Mouse (Mus musculus): ENCODE results near the gene Mybl2. TPM values are rescaled to one million over a fixed set of nuclear protein-coding genes. Genes with fewer than 3 reads are reported as not detected.
"Not testable (repeated sequence)": the region's sequence is repeated elsewhere in the genome, so short reads cannot be mapped to it uniquely, and the experiment has no call there.

Mybl2 gene
- polyA plus RNA-seq, 1 experiment from 2014 or later: 32.7 TPM

- H3K27ac ChIP-seq (replicated peaks; ENCODE audit: low read depth, low read length): no peak overlapping the region
- H3K4me3 ChIP-seq (ENCODE audit: low read depth, low read length): no peak overlapping the region
- H3K4me1 ChIP-seq (ENCODE audit: control insufficient read depth, insufficient read depth, low read length): no peaks in the 10 kb centered on the region
- ATAC-seq (ENCODE audit: insufficient number of reproducible peaks, low FRiP score, low TSS enrichment, low read depth) (no peak), DNase-seq (ENCODE audit: low spot score) (no peak)
- H3K9ac ChIP-seq (ENCODE audit: low read length): no peak overlapping the region
- H3K36me3 ChIP-seq (ENCODE audit: control insufficient read depth, insufficient read depth, low read length): peaks cover 5% of the 10 kb centered on the region
- no peaks in the 10 kb centered on the region for H3K9me3 ChIP-seq (ENCODE audit: control insufficient read depth, low read length)
- H3K4me2 ChIP-seq (ENCODE audit: low read depth, severe bottlenecking): no peak overlapping the region
- 90% methylated on average over 2 of the region's 2 CpGs for whole genome bisulfite sequencing
- H3K27me3 ChIP-seq (ENCODE audit: control insufficient read depth, insufficient read depth, low read length): no peaks in the 10 kb centered on the region
These were observed 5.4 kb upstream of the Mybl2 start for GRCm38 (mm10) chr2:163049116-163049515.

GRCm38 (mm10) chr2:163051691-163052090 is 2.8 kb upstream of the Mybl2 start:
- H3K27me3 ChIP-seq (ENCODE audit: control insufficient read depth, insufficient read depth, low read length): no peaks in the 10 kb centered on the region
- H3K36me3 ChIP-seq (ENCODE audit: control insufficient read depth, insufficient read depth, low read length): peaks cover 4% of the 10 kb centered on the region
- H3K4me1 ChIP-seq (ENCODE audit: control insufficient read depth, insufficient read depth, low read length): peaks cover 8% of the 10 kb centered on the region
- no peak overlapping the region for H3K4me3 ChIP-seq (ENCODE audit: low read depth, low read length)
- DNase-seq (ENCODE audit: low spot score): no peak
- no peak overlapping the region for H3K4me2 ChIP-seq (ENCODE audit: low read depth, severe bottlenecking)
- WGBS: 78% methylated on average over 1 of the region's 1 CpGs
- H3K9me3 ChIP-seq (ENCODE audit: control insufficient read depth, low read length): no peaks in the 10 kb centered on the region
- no peak for ATAC-seq (ENCODE audit: insufficient number of reproducible peaks, low FRiP score, low TSS enrichment, low read depth)
- H3K27ac ChIP-seq (replicated peaks; ENCODE audit: low read depth, low read length): no peak overlapping the region
- no peak overlapping the region for H3K9ac ChIP-seq (ENCODE audit: low read length)

DNA sequence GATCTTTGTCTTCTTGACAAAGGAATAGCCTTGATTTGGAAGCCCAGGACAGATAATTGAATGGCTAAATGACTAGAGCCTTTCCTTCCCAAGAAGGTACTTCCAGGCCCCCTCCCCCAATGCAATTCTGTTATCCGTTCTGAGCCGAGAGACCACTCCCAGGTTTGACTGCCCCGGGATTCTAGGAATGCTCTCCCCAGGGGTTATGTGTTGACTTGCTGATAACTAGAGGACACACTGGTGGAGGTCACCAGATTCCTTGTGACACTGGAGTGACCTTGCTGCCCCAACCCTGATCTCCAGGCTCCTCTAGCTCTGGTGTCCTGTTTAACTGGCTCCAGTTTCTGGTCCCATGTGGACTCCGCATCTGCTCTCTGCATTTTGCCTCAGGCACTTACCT is 2.4 kb upstream of the Mybl2 start:
- Histone ChIP-seq H3K4me1 (ENCODE audit: control insufficient read depth, insufficient read depth, low read length) (peaks cover 8% of the 10 kb centered on the region), H3K27me3 (ENCODE audit: control insufficient read depth, insufficient read depth, low read length) (no peaks in the 10 kb centered on the region), H3K4me2 (ENCODE audit: low read depth, severe bottlenecking) (no peak overlapping the region), H3K4me3 (ENCODE audit: low read depth, low read length) (no peak overlapping the region), H3K27ac (replicated peaks; ENCODE audit: low read depth, low read length) (no peak overlapping the region), H3K36me3 (ENCODE audit: control insufficient read depth, insufficient read depth, low read length) (peaks cover 2% of the 10 kb centered on the region), H3K9ac (ENCODE audit: low read length) (no peak overlapping the region), H3K9me3 (ENCODE audit: control insufficient read depth, low read length) (no peaks in the 10 kb centered on the region)
- ATAC-seq (ENCODE audit: insufficient number of reproducible peaks, low FRiP score, low TSS enrichment, low read depth): no peak
- WGBS: 47% methylated on average over 4 of the region's 4 CpGs
- DNase-seq (ENCODE audit: low spot score): no peak

GRCm38 (mm10) chr2:163052826-163053225 is 1.7 kb upstream of the Mybl2 start:
- 76% methylated on average over 4 of the region's 4 CpGs for WGBS
- DNase-seq (ENCODE audit: low spot score): no peak
- Histone ChIP-seq H3K36me3 (ENCODE audit: control insufficient read depth, insufficient read depth, low read length) (no peaks in the 10 kb centered on the region), H3K4me2 (ENCODE audit: low read depth, severe bottlenecking) (no peak overlapping the region), H3K4me1 (ENCODE audit: control insufficient read depth, insufficient read depth, low read length) (peaks cover 8% of the 10 kb centered on the region), H3K27ac (replicated peaks; ENCODE audit: low read depth, low read length) (no peak overlapping the region), H3K9ac (ENCODE audit: low read length) (no peak overlapping the region), H3K4me3 (ENCODE audit: low read depth, low read length) (no peak overlapping the region), H3K27me3 (ENCODE audit: control insufficient read depth, insufficient read depth, low read length) (no peaks in the 10 kb centered on the region), H3K9me3 (ENCODE audit: control insufficient read depth, low read length) (no peaks in the 10 kb centered on the region)
- ATAC-seq (ENCODE audit: insufficient number of reproducible peaks, low FRiP score, low TSS enrichment, low read depth): no peak

- peaks cover 8% of the 10 kb centered on the region for H3K4me1 ChIP-seq (ENCODE audit: control insufficient read depth, insufficient read depth, low read length)
- no peaks in the 10 kb centered on the region for H3K27me3 ChIP-seq (ENCODE audit: control insufficient read depth, insufficient read depth, low read length)
- H3K9me3 ChIP-seq (ENCODE audit: control insufficient read depth, low read length): no peaks in the 10 kb centered on the region
- H3K27ac ChIP-seq (replicated peaks; ENCODE audit: low read depth, low read length): peak overlapping the region; percentile 61; the same call in 1 of the 2 replicates
- WGBS: 0% methylated on average over 35 of the region's 38 CpGs
- H3K4me3 ChIP-seq (ENCODE audit: low read depth, low read length): peak overlapping the region; percentile 79
- peak overlapping the region; percentile 91 for H3K4me2 ChIP-seq (ENCODE audit: low read depth, severe bottlenecking)
- peak overlapping the region; percentile 72 for H3K9ac ChIP-seq (ENCODE audit: low read length)
- H3K36me3 ChIP-seq (ENCODE audit: control insufficient read depth, insufficient read depth, low read length): no peaks in the 10 kb centered on the region
- ATAC-seq (ENCODE audit: insufficient number of reproducible peaks, low FRiP score, low TSS enrichment, low read depth) (peak; percentile 46; the same call in 1 of the 2 replicates), DNase-seq (ENCODE audit: low spot score) (peak; percentile 63)
These were observed 506 bp downstream of the Mybl2 start for GRCm38 (mm10) chr2:163054891-163055494.

GRCm38 (mm10) chr2:163055715-163056114 is 1.2 kb downstream of the Mybl2 start:
- peaks cover 8% of the 10 kb centered on the region for H3K4me1 ChIP-seq (ENCODE audit: control insufficient read depth, insufficient read depth, low read length)
- peak overlapping the region; percentile 72 for H3K9ac ChIP-seq (ENCODE audit: low read length)
- no peaks in the 10 kb centered on the region for H3K9me3 ChIP-seq (ENCODE audit: control insufficient read depth, low read length)
- H3K27me3 ChIP-seq (ENCODE audit: control insufficient read depth, insufficient read depth, low read length): no peaks in the 10 kb centered on the region
- H3K4me3 ChIP-seq (ENCODE audit: low read depth, low read length): peak overlapping the region; percentile 79
- 39% methylated on average over 5 of the region's 5 CpGs for WGBS
- ATAC-seq (ENCODE audit: insufficient number of reproducible peaks, low FRiP score, low TSS enrichment, low read depth) (no peak), DNase-seq (ENCODE audit: low spot score) (peak; percentile 28)
- H3K36me3 ChIP-seq (ENCODE audit: control insufficient read depth, insufficient read depth, low read length): no peaks in the 10 kb centered on the region
- peak overlapping the region; percentile 91 for H3K4me2 ChIP-seq (ENCODE audit: low read depth, severe bottlenecking)
- no peak overlapping the region for H3K27ac ChIP-seq (replicated peaks; ENCODE audit: low read depth, low read length)

DNA sequence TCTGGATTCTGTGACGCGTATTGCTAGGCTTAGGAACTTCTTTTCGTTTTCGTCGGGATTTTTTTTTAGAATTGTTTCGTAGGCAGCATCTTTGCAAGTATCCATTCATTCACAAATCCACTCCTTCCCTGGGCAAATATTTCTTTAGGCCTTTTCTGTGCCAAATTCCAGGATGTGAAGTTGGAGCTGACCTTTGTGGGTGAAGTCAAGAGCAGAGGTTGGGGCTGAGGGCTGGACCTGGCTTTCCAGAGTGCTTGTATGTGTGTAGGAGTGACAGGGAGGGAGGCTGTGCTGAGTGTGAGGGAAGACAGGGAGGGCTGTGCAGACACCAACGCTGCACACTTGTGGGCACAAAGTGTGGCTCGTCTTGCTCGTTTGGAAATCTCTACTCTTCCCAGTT is 2.1 kb downstream of the Mybl2 start:
- H3K27me3 ChIP-seq (ENCODE audit: control insufficient read depth, insufficient read depth, low read length): no peaks in the 10 kb centered on the region
- DNase-seq (ENCODE audit: low spot score) (no peak), ATAC-seq (ENCODE audit: insufficient number of reproducible peaks, low FRiP score, low TSS enrichment, low read depth) (no peak)
- peaks cover 8% of the 10 kb centered on the region for H3K4me1 ChIP-seq (ENCODE audit: control insufficient read depth, insufficient read depth, low read length)
- no peak overlapping the region for H3K4me3 ChIP-seq (ENCODE audit: low read depth, low read length)
- no peak overlapping the region for H3K9ac ChIP-seq (ENCODE audit: low read length)
- H3K27ac ChIP-seq (replicated peaks; ENCODE audit: low read depth, low read length): no peak overlapping the region
- no peaks in the 10 kb centered on the region for H3K36me3 ChIP-seq (ENCODE audit: control insufficient read depth, insufficient read depth, low read length)
- H3K9me3 ChIP-seq (ENCODE audit: control insufficient read depth, low read length): no peaks in the 10 kb centered on the region
- WGBS: 95% methylated on average over 9 of the region's 9 CpGs
- no peak overlapping the region for H3K4me2 ChIP-seq (ENCODE audit: low read depth, severe bottlenecking)

- 89% methylated on average over 6 of the region's 7 CpGs for WGBS
- ATAC-seq (ENCODE audit: insufficient number of reproducible peaks, low FRiP score, low TSS enrichment, low read depth); H3K36me3 ChIP-seq (ENCODE audit: control insufficient read depth, insufficient read depth, low read length); H3K4me1 ChIP-seq (ENCODE audit: control insufficient read depth, insufficient read depth, low read length); H3K4me3 ChIP-seq (ENCODE audit: low read depth, low read length); H3K27me3 ChIP-seq (ENCODE audit: control insufficient read depth, insufficient read depth, low read length); H3K9ac ChIP-seq (ENCODE audit: low read length); H3K4me2 ChIP-seq (ENCODE audit: low read depth, severe bottlenecking); DNase-seq (ENCODE audit: low spot score); H3K9me3 ChIP-seq (ENCODE audit: control insufficient read depth, low read length); H3K27ac ChIP-seq (replicated peaks; ENCODE audit: low read depth, low read length): not testable (repeated sequence)
These were observed 4.5 kb downstream of the Mybl2 start for GRCm38 (mm10) chr2:163058981-163059380.

DNA sequence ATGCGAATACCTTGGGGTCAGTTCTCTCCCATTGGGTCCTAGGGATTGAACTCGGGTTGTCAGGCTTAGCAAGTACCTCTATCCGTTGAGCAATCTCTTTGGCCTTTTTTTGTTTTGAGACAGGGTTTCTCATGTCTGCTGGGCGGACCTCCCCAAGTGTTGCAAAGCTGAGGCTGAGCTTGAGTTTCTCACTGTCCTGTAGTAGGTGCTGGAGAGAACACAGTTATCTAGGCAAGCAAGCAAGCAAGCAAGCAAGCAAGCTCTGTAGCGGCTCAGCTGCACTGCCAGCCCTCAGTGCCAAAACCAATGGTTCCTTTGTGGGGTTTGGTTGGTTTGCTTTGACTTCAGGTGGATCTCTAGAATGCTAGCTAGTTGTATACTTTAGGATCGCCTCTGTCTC is 6.1 kb downstream of the Mybl2 start:
- no peak for DNase-seq (ENCODE audit: low spot score)
- H3K9me3 ChIP-seq (ENCODE audit: control insufficient read depth, low read length): no peaks in the 10 kb centered on the region
- no peak overlapping the region for H3K27ac ChIP-seq (replicated peaks; ENCODE audit: low read depth, low read length)
- no peak overlapping the region for H3K4me3 ChIP-seq (ENCODE audit: low read depth, low read length)
- no peak for ATAC-seq (ENCODE audit: insufficient number of reproducible peaks, low FRiP score, low TSS enrichment, low read depth)
- peaks cover 4% of the 10 kb centered on the region for H3K4me1 ChIP-seq (ENCODE audit: control insufficient read depth, insufficient read depth, low read length)
- H3K27me3 ChIP-seq (ENCODE audit: control insufficient read depth, insufficient read depth, low read length): no peaks in the 10 kb centered on the region
- peaks cover 9% of the 10 kb centered on the region for H3K36me3 ChIP-seq (ENCODE audit: control insufficient read depth, insufficient read depth, low read length)
- no peak overlapping the region for H3K4me2 ChIP-seq (ENCODE audit: low read depth, severe bottlenecking)
- 83% methylated on average over 6 of the region's 6 CpGs for WGBS
- H3K9ac ChIP-seq (ENCODE audit: low read length): no peak overlapping the region

All from limb, embryonic 11.5 days (tissue).